Mouse (Mus musculus): ENCODE results near the gene Krt13.

Gene Krt13

GRCm38 (mm10) chr11:100112935-100113741 lies 8.2 kb downstream of the Krt13 start:
- no peak for DNase-seq

- DNase-seq, result no peak
Observed at GRCm38 (mm10) chr11:100105576-100106122, 15.7 kb downstream of the Krt13 start, which contains the start of gene Krt36. Krt36 (minus strand) TSS chr11:100105626.

GRCm38 (mm10) chr11:100102693-100103429 lies 18.5 kb downstream of the Krt13 start:
- DNase-seq, result peak; percentile 25 to 47

- no peak for DNase-seq
Observed at GRCm38 (mm10) chr11:100100391-100100790, 21.0 kb downstream of the Krt13 start.

- DNase-seq, result peak; percentile 17 to 52
Observed at GRCm38 (mm10) chr11:100097819-100098218, 23.5 kb downstream of the Krt13 start.

- DNase-seq, result no peak
Observed at GRCm38 (mm10) chr11:100096141-100096540, 25.2 kb downstream of the Krt13 start, which contains the start of gene Krt35. Krt35 (minus strand) TSS chr11:100096241.

- no peak for DNase-seq
Observed at GRCm38 (mm10) chr11:100088378-100089025, 32.9 kb downstream of the Krt13 start.

GRCm38 (mm10) chr11:100087861-100088260 lies 33.5 kb downstream of the Krt13 start, which contains the start of gene Krt32:
Krt32 (minus strand) TSS chr11:100088226.
- no peak for DNase-seq

GRCm38 (mm10) chr11:100073873-100074272 lies 47.5 kb downstream of the Krt13 start:
- no peak for DNase-seq
